Mouse (Mus musculus): ENCODE data around the gene Prn.

The Prn gene

GRCm38 (mm10) chr2:132001696-132002334 is 92.1 kb downstream of the Prn start:
- no peak for DNase-seq

DNA sequence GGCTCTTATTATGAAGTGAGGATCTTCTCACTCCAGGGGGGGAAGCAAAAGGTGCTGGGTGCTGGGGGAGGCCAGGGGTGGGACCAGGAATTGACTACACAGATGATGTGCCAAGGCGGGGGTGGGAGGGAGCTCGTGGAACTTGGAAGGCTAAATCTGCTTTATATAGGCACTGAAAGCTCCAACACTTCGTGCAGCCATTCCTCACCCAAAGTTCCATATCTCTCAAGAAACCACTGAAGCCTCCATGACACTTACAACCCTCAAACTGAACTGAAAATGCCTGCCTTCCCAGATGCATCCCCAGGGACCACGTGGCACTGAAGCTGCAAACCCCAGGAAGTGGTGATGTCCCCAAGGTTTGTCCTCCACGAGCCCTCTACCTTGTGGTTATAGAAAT is 94.2 kb downstream of the Prn start:
- DNase-seq: no peak

DNA sequence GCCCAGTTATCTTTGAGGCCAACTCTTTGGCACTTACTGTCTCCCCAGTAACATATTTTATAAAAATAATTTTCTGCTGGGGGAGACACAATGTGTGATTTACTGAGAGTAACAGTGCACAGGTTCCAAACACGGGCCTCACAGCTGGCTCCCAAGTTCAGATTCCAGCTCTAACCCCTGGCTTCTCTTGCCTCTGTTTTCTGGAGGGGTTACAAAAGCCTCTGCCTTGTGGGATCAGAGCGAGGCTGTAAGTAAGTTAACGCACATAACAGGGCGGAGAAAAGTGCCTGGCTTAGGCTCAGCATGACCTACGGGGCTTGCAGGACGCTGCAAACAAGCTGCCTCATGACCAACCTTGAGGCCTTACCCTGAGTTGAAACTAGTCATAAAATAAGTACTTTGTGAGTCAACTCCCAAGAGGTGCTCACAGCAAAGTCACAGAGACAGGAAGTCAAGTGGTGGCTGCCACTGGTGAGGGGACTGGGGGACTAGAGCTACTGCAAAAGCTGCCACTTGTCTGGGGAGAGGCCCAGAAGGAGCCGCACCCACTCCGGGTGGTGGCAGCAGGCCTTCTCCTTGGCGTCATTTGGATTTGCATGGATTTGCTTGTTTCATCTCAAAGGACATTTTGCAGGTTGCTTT is 94.9 kb downstream of the Prn start:
- DNase-seq: no peak

GRCm38 (mm10) chr2:132005445-132005844 is 95.7 kb downstream of the Prn start:
- DNase-seq: no peak
